Mouse (Mus musculus) Patski (cell line): ENCODE data around the gene Fgfr3. TPM values are rescaled to one million over a fixed set of nuclear protein-coding genes. Genes with fewer than 3 reads are reported as not detected.

ENCODE experiments used
- ATAC-seq: fragments of 100-300 bp; one replicate; pipeline ENCODE4 v1.8.0; 2021
- CTCF ChIA-PET: fragments of 350-600 bp; sonication (Branson Sonifier 250); formaldehyde crosslinking; loops from one replicate; lab custom pipeline; 2022; ENCODE audit warnings: inconsistent platforms; lab: Charles Lee
- POLR2A ChIA-PET: fragments of 350-600 bp; sonication (Branson Sonifier 250); formaldehyde crosslinking; loops from one replicate; lab custom pipeline; 2022; ENCODE audit warnings: antibody characterized with exemption, inconsistent platforms; lab: Charles Lee
- DNase-seq: peaks from one replicate; pipeline ENCODE4 v3.0.0-alpha.2; 2011; ENCODE audit warnings: low read depth, low spot score
- H3K27me3 ChIP-seq: fragments of 371-371 bp; one replicate; pipeline ENCODE4 v1.5.1; 2021
- CTCF ChIP-seq: fragments of 100-300 bp; IDR thresholded peaks from one replicate; pipeline ENCODE4 v1.5.1; 2021
- in situ Hi-C: fragments of 300-500 bp; cut with MboI; formaldehyde crosslinking; loops from 3 replicates; pipeline ENCODE4 v1.11.1; 2018; ENCODE audit warnings: low pct_unique_long_range_greater_than_20kb, mixed read lengths
- polyA plus RNA-seq: library from polyadenylated mRNA; unstranded; gene quantifications from one replicate; pipeline ENCODE4 v1.2.3, GENCODE M21; 2021

The Fgfr3 gene
- polyA plus RNA-seq, 1 experiment from 2014 or later = 3.7 TPM

GRCm38 (mm10) chr5:33726081-33726647, 4.7 kb downstream of the Fgfr3 start:
- ATAC-seq (no peak), DNase-seq (no peak)
- in situ Hi-C loops = no loop called here
- no peak for TF ChIP-seq CTCF
- POLR2A ChIA-PET = no interaction called here
- no peaks in the 10 kb centered on the region for H3K27me3 ChIP-seq
- CTCF ChIA-PET = interaction anchor here (0.9 to 1.0 kb wide), 2 partner anchors 43 to 50 kb away, joined by 3 to 4 read pairs; no protein-coding TSS in a partner anchor

- DNase-seq = no peak
- ATAC-seq = no peak
- no peaks in the 10 kb centered on the region for H3K27me3 ChIP-seq
- in situ Hi-C loops = no loop called here
- TF ChIP-seq CTCF = no peak
- CTCF ChIA-PET = interaction anchor here (1.0 to 1.5 kb wide), 2 partner anchors 43 to 51 kb away, joined by 3 to 4 read pairs; no protein-coding TSS in a partner anchor
- POLR2A ChIA-PET = no interaction called here
Measured at GRCm38 (mm10) chr5:33726891-33727290, 5.4 kb downstream of the Fgfr3 start.

GRCm38 (mm10) chr5:33728841-33729240, 7.4 kb downstream of the Fgfr3 start:
- H3K27me3 ChIP-seq = no peaks in the 10 kb centered on the region
- ChIA-PET POLR2A (no interaction called here), CTCF (no interaction called here)
- DNase-seq (no peak), ATAC-seq (no peak)
- TF ChIP-seq CTCF = no peak
- in situ Hi-C loops = no loop called here

- no peaks in the 10 kb centered on the region for H3K27me3 ChIP-seq
- ChIA-PET CTCF (interaction anchor here (1.1 kb wide), 1 partner anchor 44 kb away, joined by 3 read pairs; no protein-coding TSS in a partner anchor), POLR2A (interaction anchor here (1.0 kb wide), 1 partner anchor 8 kb away, joined by 3 read pairs; no protein-coding TSS in a partner anchor)
- in situ Hi-C loops = no loop called here
- no peak for DNase-seq
- ATAC-seq = no peak
- no peak for TF ChIP-seq CTCF
Measured at GRCm38 (mm10) chr5:33730516-33730915, 9.0 kb downstream of the Fgfr3 start.

GRCm38 (mm10) chr5:33731051-33731450, 9.6 kb downstream of the Fgfr3 start:
- ATAC-seq (no peak), DNase-seq (no peak)
- ChIA-PET POLR2A (interaction anchor here (1.0 kb wide), 1 partner anchor 9 kb away, joined by 3 read pairs; no protein-coding TSS in a partner anchor), CTCF (no interaction called here)
- in situ Hi-C loops = no loop called here
- H3K27me3 ChIP-seq = no peaks in the 10 kb centered on the region
- no peak for TF ChIP-seq CTCF

GRCm38 (mm10) chr5:33733837-33734236, 12.4 kb downstream of the Fgfr3 start:
- ATAC-seq (no peak), DNase-seq (no peak)
- in situ Hi-C loops = no loop called here
- ChIA-PET POLR2A (interaction anchor here (1.3 kb wide), 1 partner anchor 14 kb away, joined by 7 read pairs; no protein-coding TSS in a partner anchor), CTCF (interaction anchor here (1.3 to 1.5 kb wide), 3 partner anchors 16 to 65 kb away, joined by 3 to 4 read pairs (median 3); no protein-coding TSS in a partner anchor)
- no peak for TF ChIP-seq CTCF
- no peaks in the 10 kb centered on the region for H3K27me3 ChIP-seq

GRCm38 (mm10) chr5:33735412-33736092, 14.1 kb downstream of the Fgfr3 start:
- ATAC-seq (no peak), DNase-seq (no peak)
- no peak for TF ChIP-seq CTCF
- no peaks in the 10 kb centered on the region for H3K27me3 ChIP-seq
- ChIA-PET POLR2A (no interaction called here), CTCF (interaction anchor here (1.0 to 1.3 kb wide), 2 partner anchors 50 to 60 kb away, joined by 3 to 4 read pairs; no protein-coding TSS in a partner anchor)
- in situ Hi-C loops = no loop called here

GRCm38 (mm10) chr5:33736230-33736629, 14.8 kb downstream of the Fgfr3 start:
- in situ Hi-C loops = no loop called here
- H3K27me3 ChIP-seq = no peaks in the 10 kb centered on the region
- no peak for TF ChIP-seq CTCF
- CTCF ChIA-PET = interaction anchor here (1.0 to 1.3 kb wide), 2 partner anchors 51 to 60 kb away, joined by 3 to 4 read pairs; no protein-coding TSS in a partner anchor
- POLR2A ChIA-PET = no interaction called here
- DNase-seq = no peak
- ATAC-seq = no peak

- ChIA-PET POLR2A (interaction anchor here (0.7 kb wide), 1 partner anchor 190 kb away, joined by 3 read pairs; no protein-coding TSS in a partner anchor), CTCF (interaction anchor here (0.7 to 2.1 kb wide), 19 partner anchors 8 to 99 kb away, joined by 3 to 25 read pairs (median 5); no protein-coding TSS in a partner anchor)
- no peak for TF ChIP-seq CTCF
- no peaks in the 10 kb centered on the region for H3K27me3 ChIP-seq
- DNase-seq (no peak), ATAC-seq (no peak)
- in situ Hi-C loops = no loop called here
Measured at GRCm38 (mm10) chr5:33737903-33738321, 16.4 kb downstream of the Fgfr3 start.

- DNase-seq (no peak), ATAC-seq (no peak)
- no peak for TF ChIP-seq CTCF
- H3K27me3 ChIP-seq = no peaks in the 10 kb centered on the region
- ChIA-PET CTCF (interaction anchor here (0.7 to 2.1 kb wide), 19 partner anchors 8 to 99 kb away, joined by 3 to 25 read pairs (median 5); no protein-coding TSS in a partner anchor), POLR2A (interaction anchor here (0.7 kb wide), 1 partner anchor 190 kb away, joined by 3 read pairs; no protein-coding TSS in a partner anchor)
- in situ Hi-C loops = no loop called here
Measured at GRCm38 (mm10) chr5:33738341-33738740, 16.9 kb downstream of the Fgfr3 start.
